Mouse (Mus musculus) adrenal gland, adult (tissue): Measurements from ENCODE around the gene Tlr8.
"Not testable (repeated sequence)": the region's sequence is repeated elsewhere in the genome, so short reads cannot be mapped to it uniquely, and the experiment has no call there.

Source experiments
- DNase-seq, 2 experiments: peaks; one replicate each; pipeline ENCODE4 v3.0.0; 2022 to 2023; ENCODE audit warnings: low spot score in 1 of 2; ENCODE audit not compliant: inconsistent age in 2 of 2

Tlr8 gene

DNA sequence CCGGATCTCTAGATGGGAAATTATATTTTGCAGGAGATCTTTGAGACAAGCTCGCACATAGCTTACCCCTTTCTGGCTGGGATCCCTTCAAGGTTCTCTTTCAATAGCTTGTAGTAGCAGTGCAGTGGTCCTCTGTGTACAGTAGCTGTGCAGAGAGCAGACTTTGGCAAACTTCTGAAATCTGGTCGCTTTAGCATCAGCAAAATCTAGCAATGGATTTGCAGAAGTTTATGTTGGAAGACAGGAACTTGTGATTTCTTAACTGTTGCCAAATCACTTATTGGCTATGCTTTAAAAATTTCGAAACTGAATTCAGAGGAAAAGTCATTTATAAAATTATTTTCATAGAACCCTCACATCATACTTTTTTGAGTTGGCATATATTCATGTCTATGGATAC, at the start of gene Tlr8:
TSS of gene Tlr8 (minus strand) at position 244 of the 400 bp plus-strand sequence.
- no peak for DNase-seq

DNA sequence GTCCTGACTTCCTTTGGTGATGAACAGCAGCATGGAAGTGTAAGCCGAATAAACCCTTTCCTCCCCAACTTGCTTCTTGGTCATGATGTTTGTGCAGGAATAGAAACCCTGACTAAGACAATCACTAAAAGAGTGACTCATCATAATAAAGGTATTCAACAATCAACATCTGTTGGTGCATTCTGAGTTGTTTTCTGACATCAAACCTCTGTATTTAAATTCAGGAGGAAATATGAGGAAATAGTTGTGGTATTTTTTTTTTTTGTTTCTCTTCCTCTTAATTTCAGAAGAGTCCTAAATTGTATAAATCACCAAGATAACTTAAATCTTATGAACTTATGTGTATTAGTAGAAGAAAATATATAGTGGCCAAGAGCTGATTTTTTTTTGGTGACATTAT, 37.9 kb upstream of the Tlr8 start:
- not testable (repeated sequence) for DNase-seq

DNA sequence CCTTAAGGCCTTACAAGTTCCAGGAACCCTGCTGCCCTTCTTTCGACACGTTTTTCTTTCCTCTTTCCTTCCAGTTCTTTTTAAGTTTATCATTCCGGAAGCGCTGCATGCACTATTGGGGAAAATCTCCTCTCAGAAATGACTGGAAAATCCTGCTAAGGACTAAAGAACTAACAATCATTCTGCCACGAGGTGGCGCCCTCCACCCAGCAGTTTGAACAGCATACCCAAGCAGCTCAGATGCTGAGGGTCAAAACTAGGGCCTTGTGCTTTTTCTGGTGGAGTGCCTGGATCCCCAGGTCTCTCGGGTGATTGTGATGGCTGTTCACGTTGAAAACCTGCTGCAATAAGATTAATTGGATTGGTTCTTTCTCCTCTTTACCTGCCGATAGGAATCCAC, 12.8 kb upstream of the Tlr8 start:
- peak; percentile 48 to 81 for DNase-seq

DNA sequence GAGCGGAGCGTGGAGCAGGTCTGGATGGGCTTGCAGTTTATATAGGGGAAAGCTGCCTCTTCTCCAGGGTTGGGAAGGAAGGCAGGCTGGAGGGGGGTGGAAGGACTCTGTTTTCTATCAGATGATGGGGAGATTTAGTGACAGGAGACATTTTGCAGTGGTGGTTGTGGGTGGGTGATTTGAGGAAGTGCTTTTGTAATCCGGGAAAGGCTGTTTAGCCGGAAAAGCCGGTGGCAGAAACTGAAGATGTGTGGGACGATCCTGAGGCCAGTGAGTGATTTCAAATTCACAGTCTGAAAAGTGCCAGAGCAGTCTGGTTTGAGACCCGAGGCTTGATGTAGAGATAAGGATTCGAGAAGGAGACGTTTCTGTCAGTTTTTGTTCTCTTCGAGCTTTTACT, 12.4 kb upstream of the Tlr8 start:
- peak in 1 of 2 experiments; percentile 22 for DNase-seq

DNA sequence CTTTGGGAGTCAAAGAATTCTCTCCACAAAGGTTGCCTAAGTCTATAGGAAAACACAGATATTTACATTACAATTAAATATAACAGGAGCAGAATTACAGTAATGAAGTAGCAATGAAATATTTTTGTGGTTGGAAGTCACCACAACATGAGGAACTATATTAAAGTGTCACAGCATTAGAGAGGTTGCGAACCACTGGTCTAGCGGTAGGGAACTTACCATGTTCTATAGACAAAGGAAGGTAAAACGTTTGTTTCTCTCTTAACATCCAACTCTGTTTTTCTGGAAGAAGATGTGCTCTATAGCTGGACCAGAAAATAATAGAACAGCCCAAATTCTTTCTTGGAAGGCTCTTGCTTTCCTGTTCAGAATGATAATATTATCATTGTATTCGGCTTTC, 599 bp downstream of the Tlr8 start:
- no peak for DNase-seq

DNA sequence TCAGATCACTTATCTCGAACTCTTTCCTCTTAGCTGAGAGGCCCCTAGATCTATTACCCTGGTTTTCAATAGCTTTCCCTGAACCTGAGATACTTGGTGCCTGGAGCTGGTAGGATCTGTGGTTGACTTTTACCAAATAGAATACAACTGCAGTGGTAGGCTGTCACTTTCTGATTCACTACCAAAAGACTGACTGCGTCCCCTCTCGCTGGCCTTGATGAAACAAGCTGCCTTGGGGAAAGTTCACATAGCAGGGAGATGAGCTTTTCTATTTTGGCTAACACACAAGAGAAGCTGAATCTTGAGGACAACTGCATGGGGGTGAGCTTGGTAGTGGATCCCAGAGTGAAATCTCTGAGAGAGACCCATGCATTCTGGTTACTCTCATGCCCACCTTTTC, 22.4 kb downstream of the Tlr8 start:
- DNase-seq, result peak; percentile 28 to 60

DNA sequence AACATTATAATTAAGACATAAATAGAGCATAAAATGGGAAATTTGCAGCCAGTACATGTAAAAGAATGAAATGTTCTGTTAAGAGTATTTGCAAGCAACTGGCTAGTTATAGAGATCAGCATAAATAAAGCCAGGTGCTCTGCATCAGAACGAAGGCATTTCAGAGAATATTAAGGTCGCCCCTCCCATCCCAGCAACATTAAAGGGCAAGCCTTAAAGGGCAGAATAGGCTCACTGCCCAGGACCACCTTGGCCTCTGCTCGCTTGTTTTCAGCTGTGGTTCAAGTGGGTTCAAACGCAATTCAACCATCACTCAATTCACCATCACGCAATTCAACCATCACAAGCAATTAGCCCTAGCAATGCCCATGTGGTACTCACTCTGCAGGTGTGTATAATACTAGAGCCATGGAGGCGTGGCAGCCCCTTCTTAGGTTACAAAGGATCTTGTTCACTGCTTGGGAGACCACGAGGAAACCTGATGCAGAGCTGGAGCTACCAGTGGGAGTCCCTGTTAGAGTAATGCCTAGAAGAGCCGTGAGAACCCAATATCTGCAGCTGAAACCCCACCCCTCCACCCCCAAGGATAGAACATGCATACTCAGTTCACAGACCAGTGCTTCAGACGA, 24.7 kb downstream of the Tlr8 start:
- DNase-seq, result no peak

DNA sequence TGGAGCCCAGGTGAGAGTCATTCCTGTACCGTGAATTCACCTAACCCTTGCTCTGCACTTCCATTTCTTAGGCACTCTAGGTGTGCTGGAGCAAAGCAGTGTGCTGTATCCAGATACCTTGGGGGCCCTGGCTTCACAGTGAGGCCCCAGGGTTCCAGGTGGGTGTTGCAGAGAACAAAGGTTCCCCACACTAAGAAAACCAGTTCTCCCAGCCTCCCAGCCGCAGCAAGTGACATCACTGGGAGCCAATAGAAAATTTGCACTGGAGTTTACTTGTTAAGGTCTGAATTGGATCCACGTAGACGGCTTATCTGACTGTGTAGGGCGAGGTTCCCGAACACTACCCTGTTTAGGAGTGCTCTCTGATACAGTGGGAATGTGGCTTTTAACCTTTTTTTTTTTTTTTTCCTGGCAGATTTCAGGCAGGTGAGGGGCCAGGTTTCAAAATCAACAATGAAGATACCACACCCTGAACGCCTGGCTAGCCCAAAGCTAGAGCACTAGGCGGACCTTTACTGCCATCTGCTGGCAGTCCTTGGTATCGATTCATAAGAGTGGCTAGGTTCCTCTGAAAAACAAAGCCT, 30.9 kb downstream of the Tlr8 start:
- peak; percentile 52 to 83 for DNase-seq

DNA sequence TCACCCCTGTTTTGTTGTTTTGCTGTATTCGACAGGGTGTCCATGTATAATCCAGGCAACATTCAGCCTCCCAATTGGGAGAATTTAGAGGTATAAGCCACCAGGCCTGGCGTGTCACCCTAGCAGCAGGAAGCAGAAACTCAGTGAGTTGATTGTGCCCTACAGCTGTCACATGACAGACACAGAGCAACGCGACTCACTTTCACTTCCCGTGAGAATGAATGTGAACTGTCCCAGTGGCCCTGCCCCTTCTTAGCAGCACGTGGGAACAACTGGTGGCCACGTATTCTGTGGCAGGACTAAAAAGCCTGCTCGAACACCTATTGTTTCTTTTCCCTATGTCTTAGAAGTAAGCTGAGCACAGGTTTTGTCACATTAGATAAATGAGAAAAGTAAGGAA, 33.0 kb downstream of the Tlr8 start:
- DNase-seq, result no peak

DNA sequence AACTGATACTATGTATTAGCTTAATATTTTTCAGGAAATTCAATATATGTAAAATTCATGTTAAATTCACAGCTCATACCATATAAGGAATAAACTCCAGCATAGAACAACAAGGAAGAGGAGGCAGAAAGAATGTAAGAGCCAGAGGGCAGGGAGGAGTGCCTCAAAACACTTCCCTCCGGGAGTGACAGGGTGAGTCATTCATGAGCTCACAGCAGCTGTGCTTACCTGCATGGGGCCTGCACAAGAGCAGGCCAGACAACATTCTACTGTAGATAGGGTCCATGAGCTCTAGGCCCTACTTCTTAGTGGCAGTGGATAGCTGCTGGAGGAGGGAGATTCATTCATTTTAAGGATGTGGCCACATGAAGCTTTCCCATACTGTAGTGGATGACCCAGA, 34.3 kb downstream of the Tlr8 start:
- no peak for DNase-seq

DNA sequence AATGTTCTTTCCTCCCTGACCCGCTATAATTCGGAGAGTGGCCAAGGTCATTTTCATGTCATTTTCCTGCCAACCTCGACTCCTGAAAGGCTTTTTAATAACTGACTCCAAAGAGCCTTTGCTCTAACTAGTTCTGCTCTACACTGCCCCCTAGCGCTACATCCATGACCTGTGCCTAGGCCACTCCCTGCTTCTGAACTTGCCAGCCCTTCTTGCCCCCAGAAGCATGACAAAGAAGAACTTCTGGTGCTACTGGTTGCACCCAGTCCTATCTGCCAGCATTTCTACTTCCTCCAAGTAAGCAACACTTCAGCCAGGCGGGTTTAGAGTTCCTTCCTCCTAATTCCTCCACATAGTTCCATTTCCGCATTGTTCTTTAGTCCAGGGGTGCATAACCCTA, 34.9 kb downstream of the Tlr8 start:
- peak; percentile 66 to 91 for DNase-seq

DNA sequence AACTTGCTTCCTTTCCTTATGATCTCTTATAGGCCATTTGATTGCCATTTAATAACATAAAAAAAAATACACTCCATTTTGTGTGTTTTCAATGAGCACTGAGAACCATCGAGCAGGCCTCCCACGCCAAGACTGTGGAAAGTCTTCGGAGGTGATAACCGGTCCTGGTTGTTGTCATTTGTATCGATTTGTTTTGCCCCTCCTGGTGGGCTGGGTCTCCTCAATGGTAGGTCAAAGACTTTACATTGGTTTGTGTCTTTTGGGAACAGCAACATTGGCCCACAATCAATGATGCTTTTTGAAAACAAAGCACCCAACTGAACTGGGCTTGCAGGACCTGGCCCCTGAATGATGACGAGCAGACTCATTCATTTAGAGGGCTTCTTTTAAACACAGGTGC, 36.4 kb downstream of the Tlr8 start:
- peak in 1 of 2 experiments; percentile 12 for DNase-seq

DNA sequence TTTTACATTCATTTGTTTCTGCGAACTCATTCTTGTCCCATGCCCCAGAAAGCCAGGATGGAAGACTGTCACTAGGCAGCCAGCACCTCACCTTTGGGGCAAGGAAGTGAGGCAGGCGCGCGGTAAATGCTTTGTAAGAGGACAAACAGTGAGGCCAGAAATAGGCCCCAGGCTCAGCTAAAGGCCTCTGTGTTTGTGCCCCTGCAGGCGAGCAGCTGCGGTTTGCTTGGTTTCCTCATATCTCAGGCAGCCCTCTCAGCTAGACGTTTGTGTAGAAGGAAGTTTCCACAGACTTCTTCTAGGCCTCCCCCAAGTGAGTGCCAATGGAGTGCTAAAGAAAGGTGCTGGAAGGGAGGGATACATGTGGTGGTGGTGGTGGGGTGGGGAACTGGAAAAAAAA, 37.0 kb downstream of the Tlr8 start:
- DNase-seq, result peak in 1 of 2 experiments; percentile 22

DNA sequence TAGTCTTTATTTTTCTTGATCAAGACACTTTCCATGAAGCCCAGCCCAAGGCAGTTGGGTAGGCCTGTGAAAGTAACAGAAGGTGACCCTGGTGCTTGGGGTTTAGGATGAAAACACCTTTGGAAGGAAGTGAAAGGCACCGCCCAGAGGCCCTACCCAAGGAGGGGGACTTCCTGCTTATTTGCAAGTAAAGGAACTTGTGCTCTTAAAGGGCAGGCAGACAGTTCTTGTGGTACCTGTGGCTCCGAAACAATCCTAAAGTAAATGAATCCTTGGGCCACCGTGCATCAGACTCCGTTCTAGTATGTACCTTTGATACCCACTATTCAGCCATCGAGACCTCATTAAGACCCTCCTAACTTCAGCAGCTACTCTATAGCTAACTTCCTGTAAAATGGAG, 37.6 kb downstream of the Tlr8 start:
- DNase-seq, result no peak

DNA sequence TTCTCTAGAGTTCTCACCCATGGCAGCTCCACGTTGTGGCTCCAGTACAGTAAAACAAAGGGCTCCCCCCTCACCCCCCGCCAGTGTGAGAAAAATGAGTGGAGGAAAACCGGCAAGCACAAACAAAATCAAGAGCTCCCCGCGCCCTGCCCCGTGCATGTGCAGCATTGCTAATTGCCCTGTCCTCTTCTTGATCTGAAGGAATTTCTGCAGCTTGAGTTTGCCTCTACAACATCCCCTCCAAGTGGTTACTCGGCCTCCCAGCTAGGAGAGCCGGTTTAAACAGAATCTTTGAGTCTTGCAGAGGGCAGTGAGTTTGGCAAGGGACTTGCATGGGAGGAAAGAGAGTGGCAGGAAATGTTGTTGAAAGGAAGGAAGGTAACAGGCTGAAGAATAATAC, 51.4 kb downstream of the Tlr8 start:
- DNase-seq, result peak in 1 of 2 experiments; percentile 67

DNA sequence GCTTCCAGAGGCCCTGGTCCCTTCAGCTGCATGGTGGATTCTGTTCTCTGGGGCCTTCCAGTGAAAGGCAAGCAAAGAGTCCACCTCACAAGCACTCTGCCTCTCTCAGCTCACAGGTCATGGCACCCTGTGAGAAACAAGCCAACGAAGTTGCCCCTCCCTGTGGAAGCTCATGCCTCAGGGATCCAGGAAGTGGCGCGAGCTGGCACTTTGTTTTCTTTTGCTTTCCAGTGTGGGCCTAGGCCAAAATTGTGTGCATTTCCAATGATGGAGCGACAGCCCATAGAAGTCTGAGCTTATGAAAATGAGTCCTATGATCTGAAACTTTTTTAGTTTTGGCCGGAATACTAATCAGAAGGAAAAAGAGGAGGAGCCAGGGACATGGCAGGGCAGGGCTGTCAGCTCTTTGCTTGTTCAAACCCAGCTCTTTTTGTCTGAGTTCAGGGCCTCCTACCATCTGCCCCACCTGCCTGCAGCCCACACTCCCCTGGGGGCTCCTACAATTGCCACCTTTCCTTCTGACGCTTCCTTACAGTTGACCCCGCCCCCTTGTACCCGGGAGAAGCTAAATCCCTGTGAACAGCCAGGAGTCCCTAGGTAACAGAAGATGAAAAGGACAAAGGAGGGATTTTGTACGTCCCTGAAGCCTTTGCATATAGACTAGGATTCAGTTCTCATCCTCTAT, 52.1 kb downstream of the Tlr8 start:
- no peak for DNase-seq

DNA sequence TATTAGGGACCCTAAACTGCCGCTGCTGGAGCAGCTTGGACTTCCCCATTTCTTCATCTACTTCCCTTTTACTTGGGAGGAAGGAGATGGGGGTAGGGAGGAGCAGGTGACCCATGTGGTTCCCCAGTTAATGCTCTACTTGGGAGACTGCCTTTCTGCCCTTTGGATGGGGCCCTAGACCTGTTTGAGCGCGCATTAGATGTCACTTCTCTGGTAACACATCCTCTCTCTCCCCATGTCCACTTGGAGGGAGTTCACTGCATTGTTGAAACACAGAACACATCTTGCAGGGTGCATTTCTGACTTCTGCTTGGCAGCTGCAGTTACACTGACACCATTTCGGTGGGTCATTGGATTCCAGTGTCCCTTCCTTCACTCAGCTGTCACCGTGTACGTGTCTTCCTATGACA, 53.8 kb downstream of the Tlr8 start:
- DNase-seq, result peak in 1 of 2 experiments; percentile 50

DNA sequence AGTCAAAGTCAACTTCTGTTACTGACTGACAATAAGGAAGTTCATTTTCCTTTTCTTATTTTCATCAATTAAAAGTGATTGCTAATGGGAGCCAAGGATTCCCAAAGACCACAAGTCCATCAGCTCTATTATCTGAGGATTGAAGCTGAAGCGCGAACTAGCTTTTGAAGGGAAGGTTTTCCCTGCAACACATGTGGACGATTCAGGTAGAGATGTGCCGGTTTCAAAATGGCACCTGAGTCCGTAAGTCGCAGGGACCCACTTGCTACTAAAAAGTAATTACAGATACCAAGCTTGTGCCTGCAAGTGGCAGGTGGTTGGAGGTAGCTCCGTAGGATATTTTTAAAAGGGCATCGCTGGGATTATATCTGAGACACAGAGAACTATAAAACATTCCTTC, 54.3 kb downstream of the Tlr8 start:
- no peak for DNase-seq

DNA sequence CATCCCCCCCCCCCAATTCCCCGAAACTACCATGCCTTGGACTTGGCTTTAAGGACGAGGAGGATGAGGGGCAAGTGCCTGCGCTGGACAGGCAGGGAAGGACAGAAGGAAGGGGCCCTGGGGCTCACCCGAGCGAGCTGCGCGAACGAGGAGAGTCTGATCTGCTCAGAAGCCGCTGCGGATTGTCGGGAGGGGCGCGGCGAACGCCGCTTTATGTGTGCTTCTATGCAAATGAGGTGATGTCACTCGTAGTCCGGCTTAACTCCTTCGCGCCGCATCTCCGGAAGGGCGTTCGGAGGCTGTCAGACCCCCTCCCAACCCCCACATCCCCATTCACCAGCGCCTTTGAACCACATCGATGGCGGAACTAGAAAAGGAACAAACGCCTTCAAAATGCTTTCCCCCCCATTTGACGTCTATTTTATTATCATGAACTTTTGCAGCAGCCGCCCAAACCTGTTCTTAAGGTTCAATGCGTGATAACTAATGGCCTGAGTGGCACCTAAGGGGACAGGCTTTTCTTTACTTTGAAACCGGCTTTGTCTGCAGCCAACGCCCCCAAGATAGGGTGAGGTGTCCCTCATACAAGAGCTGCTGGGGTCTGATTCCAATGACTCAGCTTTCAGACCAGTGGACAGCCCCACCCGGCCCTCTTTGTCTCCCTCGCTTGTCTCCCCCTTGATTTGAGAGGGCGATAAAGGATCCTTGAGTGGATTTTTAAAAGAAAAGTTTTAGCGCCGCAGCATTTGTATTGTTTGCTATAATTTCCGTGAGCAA, 55.0 kb downstream of the Tlr8 start, which contains the start of gene Tmsb4x:
TSS of gene Tmsb4x (minus strand) at position 338 of the 777 bp plus-strand sequence.
- peak; percentile 77 to 92 for DNase-seq

DNA sequence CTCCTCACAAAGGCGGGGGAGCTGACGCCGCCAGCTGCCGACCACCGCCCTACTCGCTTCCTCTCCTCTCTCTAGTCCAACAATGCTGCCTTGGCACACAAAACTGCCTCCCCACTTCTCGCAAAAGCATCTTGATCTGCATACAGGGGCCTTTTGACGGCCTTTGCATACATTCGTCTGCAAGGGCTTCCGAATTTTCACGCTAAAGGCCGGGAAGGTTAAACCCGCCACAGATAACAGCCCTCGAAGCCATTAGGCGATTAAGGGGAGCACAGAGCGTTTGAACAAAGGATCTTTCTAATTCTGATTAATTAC, 55.7 kb downstream of the Tlr8 start:
- peak; percentile 26 to 72 for DNase-seq

DNA sequence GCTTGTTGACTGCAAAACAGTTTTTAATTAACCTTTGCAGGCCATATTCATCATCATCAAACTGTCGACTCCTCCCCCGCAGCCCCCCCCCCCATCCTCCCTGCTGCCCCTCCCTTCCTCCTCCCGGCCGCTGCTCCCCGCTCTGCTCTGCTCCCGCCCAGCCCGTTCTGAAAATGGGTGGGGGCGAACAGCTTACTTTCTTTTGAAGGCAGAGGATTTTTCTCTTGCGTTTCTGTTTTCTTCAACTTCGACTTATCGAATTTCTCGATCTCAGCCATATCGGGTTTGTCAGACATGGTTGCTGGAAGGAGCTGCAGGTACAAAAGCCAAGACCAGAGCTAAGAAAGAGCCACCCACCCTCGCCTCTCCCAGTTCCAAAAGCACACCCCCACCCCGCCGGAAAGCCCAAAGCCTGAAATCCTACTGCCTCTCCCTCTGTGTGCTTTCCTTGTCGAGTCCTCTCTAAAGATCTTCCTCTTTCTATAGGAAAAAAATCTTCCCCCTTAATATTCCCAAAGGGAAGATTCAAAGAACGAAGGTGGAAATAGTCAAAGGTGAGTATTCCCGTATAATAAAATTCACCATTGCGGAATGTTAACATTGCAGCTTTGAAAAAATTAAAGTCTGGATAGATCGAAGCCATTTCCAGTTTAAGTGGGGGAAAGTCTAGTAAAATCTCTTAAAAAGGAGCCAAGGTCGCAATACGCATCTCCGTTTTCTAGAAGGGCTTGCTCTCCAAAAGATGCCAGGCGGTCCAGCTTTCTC, 56.2 kb downstream of the Tlr8 start:
- DNase-seq, result peak in 1 of 2 experiments; percentile 60
